Mouse (Mus musculus): ENCODE results near the gene Srsf1.

DNA sequence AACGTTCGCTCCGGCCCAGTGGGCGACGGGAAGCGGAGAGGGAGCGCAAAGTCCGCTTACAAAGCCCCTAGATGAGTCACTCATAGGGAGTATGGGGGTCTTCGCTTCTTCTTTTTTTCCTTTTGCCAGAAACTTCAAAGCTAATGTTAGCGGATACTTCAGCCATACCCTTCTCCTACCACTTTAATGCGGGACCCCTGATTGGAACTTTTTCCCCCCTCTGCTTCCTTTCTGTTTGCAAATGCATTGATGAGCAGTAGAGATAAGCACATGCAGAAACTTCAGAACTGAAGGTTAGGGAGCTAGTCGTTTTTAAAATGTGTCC is 22.0 kb downstream of the Srsf1 start:
- TF ChIP-seq POLR2A (IDR thresholded peaks at IDR 0.05; ENCODE audit: control insufficient read depth, extremely low read depth, insufficient read depth, low read length, poor library complexity): no peak
- TF ChIP-seq CTCF (IDR thresholded peaks at IDR 0.05; ENCODE audit: borderline replicate concordance, control insufficient read depth, extremely low read depth, insufficient read depth, low read length, poor library complexity): no peak
